Comparison of ENCODE assay signal across 7 mouse cellular contexts in the genomic region with DNA sequence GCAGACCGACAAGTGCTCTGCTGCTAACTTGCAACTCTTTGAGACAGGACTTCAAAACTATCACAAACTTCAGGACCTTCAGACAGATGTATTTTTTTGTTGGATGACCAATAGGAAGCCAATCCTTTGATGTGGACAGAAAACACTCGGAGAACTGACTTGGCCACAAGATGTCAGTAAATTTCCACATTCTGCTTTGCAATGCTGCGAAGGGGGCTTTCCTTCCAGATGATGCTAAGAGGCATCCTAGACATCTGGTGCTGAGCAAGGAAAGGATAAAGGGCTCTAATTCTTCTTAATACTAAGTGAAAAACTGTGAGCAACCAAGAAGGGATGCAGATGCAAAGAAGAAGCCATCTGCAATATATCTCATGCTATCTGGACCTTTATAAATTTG. TPM values are rescaled to one million over a fixed set of nuclear protein-coding genes. Genes with fewer than 3 reads are reported as not detected.
A peak's percentile ranks its signal among the peaks of the same experiment; 100 is the strongest.
DNase-seq lines count a peak whose midpoint lies in the region; ATAC-seq and TF ChIP-seq lines count a peak whose summit lies in the region.

No protein-coding gene starts in this region.

- no peaks in the 10 kb centered on the region for H3K27me3 ChIP-seq in liver, adult 2 months (ENCODE audit: control insufficient read depth, insufficient read depth, low read length)
- no peaks in the 10 kb centered on the region for H3K27me3 ChIP-seq in forebrain, embryonic 14.5 days (replicated peaks; ENCODE audit: control insufficient read depth, insufficient read depth, low read length)

- no peak for TF ChIP-seq POLR2A in liver, adult 2 months (IDR thresholded peaks at IDR 0.05; ENCODE audit: extremely low read depth, insufficient read depth, low read length)

- H3K79me2 ChIP-seq in liver, adult 2 months (ENCODE audit: control insufficient read depth, insufficient read depth, low read length): no peaks in the 10 kb centered on the region

- no peak overlapping the region for H3K27ac ChIP-seq in liver, adult 2 months (replicated peaks; ENCODE audit: insufficient read depth, low read depth, low read length)
- H3K27ac ChIP-seq in forebrain, embryonic 14.5 days (ENCODE audit: low read depth, low read length): no peak overlapping the region

- no peaks in the 10 kb centered on the region for H3K36me3 ChIP-seq in liver, adult 2 months (ENCODE audit: control insufficient read depth, insufficient read depth, low read length)
- no peaks in the 10 kb centered on the region for H3K36me3 ChIP-seq in forebrain, embryonic 14.5 days (ENCODE audit: control insufficient read depth, insufficient read depth, low read length)

- H3K4me3 ChIP-seq in liver, adult 2 months (ENCODE audit: insufficient read depth, low read depth, low read length): no peak overlapping the region
- no peak overlapping the region for H3K4me3 ChIP-seq in forebrain, embryonic 14.5 days (ENCODE audit: low read depth, low read length)

- 0 out of 2 replicates have a peak, but pooled peaks have one; percentile 9 for TF ChIP-seq CTCF in liver, adult 2 months (IDR thresholded peaks at IDR 0.05; ENCODE audit: low read depth, low read length)

- H3K9me3 ChIP-seq in forebrain, embryonic 14.5 days (replicated peaks; ENCODE audit: control insufficient read depth, low read length): no peaks in the 10 kb centered on the region

- 42% methylated on average over 3 of the region's 3 CpGs for WGBS in liver, adult 2 months
- 58% methylated on average over 3 of the region's 3 CpGs for WGBS in forebrain, embryonic 14.5 days

- no peaks in the 10 kb centered on the region for H3K4me1 ChIP-seq in liver, adult 2 months (ENCODE audit: control insufficient read depth, insufficient read depth, low read length)
- H3K4me1 ChIP-seq in forebrain, embryonic 14.5 days (ENCODE audit: control insufficient read depth, insufficient read depth, low read length): no peaks in the 10 kb centered on the region

- no peak overlapping the region for H3K9ac ChIP-seq in liver, adult 2 months (ENCODE audit: low read depth, low read length)
- H3K9ac ChIP-seq in forebrain, embryonic 14.5 days (ENCODE audit: low read length): no peak overlapping the region

- H3K4me2 ChIP-seq in forebrain, embryonic 14.5 days (ENCODE audit: low read length): no peak overlapping the region

- peak; percentile 63; the same call in 1 of the 2 replicates for ATAC-seq in forebrain, embryonic 14.5 days
- ATAC-seq in megakaryocyte progenitor cell, adult 5-6 weeks (replicated peaks; ENCODE audit: poor library complexity): peak; percentile 48

- DNase-seq in liver, adult 2 months (ENCODE audit: extremely low read depth, low read depth, low spot score): peak; percentile 19
- DNase-seq in liver: no peak
- peak; percentile 2 to 36 for DNase-seq in adrenal gland, postnatal 36 days
- DNase-seq in forebrain, embryonic 14.5 days (ENCODE audit: low spot score): peak; percentile 82
- no peak for DNase-seq in urinary bladder, postnatal 10 days (ENCODE audit: low spot score)
- no peak for DNase-seq in layer of hippocampus, adult 11-12 months (ENCODE audit: low spot score)

RNA-seq across cellular contexts. Expression of a gene that starts 16.2 kb away (rescaled TPM):
- 15.7 and 15.9 TPM in 2 replicates for total RNA-seq in liver, adult 2 months (2014; rRNA removed)
- polyA plus RNA-seq in liver, adult 2 months (2012; rRNA removed): 3.6 and 4.8 TPM in 2 replicates
- total RNA-seq in adrenal gland, postnatal 36 days (2021): 10 to 100 TPM; 27.7 to 31.7 TPM
- polyA plus RNA-seq in forebrain, embryonic 14.5 days (2014; fragmentation: Nextera tagmentation; extraction: Ambion mirVana): 29.9 and 31.5 TPM in 2 replicates
- total RNA-seq in megakaryocyte progenitor cell, adult 5-6 weeks (2015): 47.2 and 51.2 TPM in 2 replicates
- total RNA-seq in megakaryocyte progenitor cell, adult 5-6 weeks (2017): 22.5 and 33.8 TPM in 2 replicates

Comparison
In these comparisons a context has a peak if more than half of its experiments do, and no peak if none do; other contexts are left out.
1. DNase-seq: peak in liver, adult 2 months (single experiment), adrenal gland, postnatal 36 days (2 of 2) and forebrain, embryonic 14.5 days (single experiment); none in liver (single experiment), urinary bladder, postnatal 10 days (single experiment) and layer of hippocampus, adult 11-12 months (single experiment).